Mouse (Mus musculus) midbrain, embryonic 13.5 days (tissue): ENCODE data around the gene Gdf1. TPM values are rescaled to one million over a fixed set of nuclear protein-coding genes. Genes with fewer than 3 reads are reported as not detected.

ENCODE experiments used
- ATAC-seq: fragments of 200-750 bp; cut with Nextera tagmentation; 2 replicates; pipeline ENCODE4 v1.8.0; 2017; ENCODE audit warnings: mild to moderate bottlenecking, moderate TSS enrichment, moderate library complexity
- H3K27ac ChIP-seq: fragments of 300-500 bp; sonication (generic); 2 replicates; pipeline ENCODE4 v1.5.1; 2015; ENCODE audit warnings: inconsistent platforms, mild to moderate bottlenecking, moderate library complexity
- H3K27me3 ChIP-seq: fragments of 300-500 bp; sonication (generic); 2 replicates; pipeline ENCODE4 v1.6.1; 2015; ENCODE audit warnings: mild to moderate bottlenecking, inconsistent platforms
- H3K36me3 ChIP-seq: fragments of 300-500 bp; sonication (generic); 2 replicates; pipeline ENCODE4 v1.6.1; 2015; ENCODE audit warnings: mild to moderate bottlenecking, inconsistent platforms
- H3K4me1 ChIP-seq: fragments of 300-500 bp; sonication (generic); replicated peaks from 2 replicates; pipeline ENCODE4 v1.6.1; 2015; ENCODE audit warnings: inconsistent platforms
- H3K4me2 ChIP-seq: fragments of 300-500 bp; sonication (generic); replicated peaks from 2 replicates; pipeline ENCODE4 v1.6.1; 2015; ENCODE audit warnings: moderate library complexity, mild to moderate bottlenecking, inconsistent platforms
- H3K4me3 ChIP-seq: fragments of 300-500 bp; sonication (generic); replicated peaks from 2 replicates; pipeline ENCODE4 v1.5.1; 2015; ENCODE audit warnings: mild to moderate bottlenecking, inconsistent platforms
- H3K9ac ChIP-seq: fragments of 300-500 bp; sonication (generic); replicated peaks from 2 replicates; pipeline ENCODE4 v1.6.1; 2015; ENCODE audit warnings: mild to moderate bottlenecking, inconsistent platforms
- H3K9me3 ChIP-seq: fragments of 300-500 bp; sonication (generic); 2 replicates; pipeline ENCODE4 v1.6.1; 2016; ENCODE audit warnings: mild to moderate bottlenecking, inconsistent platforms
- WGBS: fragments of 180-500 bp; shearing (Covaris S2); methylation state at CpG from one replicate; pipeline ENCODE4 v1.1.7; 2015; 5-methylcytosine and 5-hydroxymethylcytosine counted together
- polyA plus RNA-seq: library from polyadenylated mRNA; unstranded; fragments of >200 nt; fragmentation: Nextera tagmentation; extraction: Ambion mirVana; gene quantifications from 2 replicates; pipeline ENCODE4 v1.2.1, GENCODE M21; 2015

The Gdf1 gene
- polyA plus RNA-seq, 1 experiment from 2014 or later, result 6.0 TPM

DNA sequence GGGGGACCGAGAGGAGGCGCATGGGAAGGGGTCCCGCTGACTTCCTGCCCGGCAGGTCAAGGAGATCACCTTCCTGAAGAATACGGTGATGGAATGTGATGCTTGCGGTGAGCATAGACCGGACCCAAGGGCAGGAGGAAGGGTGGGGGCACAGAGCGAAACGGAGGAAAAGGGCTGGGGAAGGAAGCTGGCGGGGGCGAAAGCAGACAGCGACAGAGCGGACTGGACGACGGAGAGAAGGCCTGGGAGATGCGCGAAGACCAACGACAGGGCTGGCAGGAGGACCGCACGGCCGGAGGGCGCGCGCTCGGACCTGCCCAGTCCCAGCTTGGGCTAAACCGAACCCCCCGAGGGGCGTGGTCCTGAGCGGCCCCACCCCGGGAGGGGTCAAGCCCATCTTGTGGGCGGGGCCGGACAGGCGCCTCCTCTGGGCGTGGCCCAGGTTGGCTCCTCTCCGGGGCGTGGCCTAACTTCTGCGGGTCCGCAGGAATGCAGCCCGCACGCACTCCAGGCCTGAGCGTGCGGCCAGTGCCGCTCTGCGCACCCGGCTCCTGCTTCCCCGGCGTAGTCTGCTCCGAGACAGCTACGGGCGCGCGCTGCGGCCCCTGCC lies 44.8 kb downstream of the Gdf1 start:
- Histone ChIP-seq H3K27ac (no peak overlapping the region), H3K4me2 (peak overlapping the region; percentile 50), H3K9me3 (no peaks in the 10 kb centered on the region), H3K9ac (no peak overlapping the region), H3K27me3 (peaks cover 91% of the 10 kb centered on the region), H3K4me1 (peaks cover 25% of the 10 kb centered on the region), H3K4me3 (peak overlapping the region; percentile 34), H3K36me3 (no peaks in the 10 kb centered on the region)
- under 1% methylated on average over 53 of the region's 53 CpGs for WGBS
- peak; percentile 70 for ATAC-seq

DNA sequence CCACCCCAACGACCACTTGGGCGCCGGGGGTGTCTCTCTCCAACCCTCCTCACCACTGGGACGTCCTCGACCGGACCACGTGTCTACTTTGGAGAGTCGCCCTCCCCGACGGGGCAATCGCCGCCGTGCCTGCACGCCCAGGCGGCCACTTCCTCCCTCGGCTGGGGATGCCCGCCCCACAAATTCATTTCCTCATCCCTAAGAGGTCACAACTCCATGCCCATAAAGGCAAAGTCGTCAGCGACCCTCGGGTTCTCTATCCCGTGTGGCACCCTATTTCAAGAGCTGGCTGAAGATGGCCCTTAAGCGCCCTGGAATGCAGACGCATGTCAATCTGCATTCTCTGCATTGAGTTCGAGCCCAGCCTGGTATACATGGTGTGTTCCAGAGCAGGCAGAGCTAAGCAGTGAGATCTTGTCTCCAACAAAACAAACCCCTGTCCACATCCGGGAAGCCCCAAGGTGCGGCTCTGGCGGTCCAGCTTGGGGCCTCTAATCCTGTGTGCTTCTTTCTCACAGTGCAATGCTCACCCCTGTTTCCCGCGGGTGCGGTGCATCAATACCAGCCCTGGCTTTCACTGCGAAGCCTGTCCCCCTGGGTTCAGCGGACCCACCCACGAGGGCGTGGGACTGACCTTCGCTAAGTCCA lies 45.7 kb downstream of the Gdf1 start:
- Histone ChIP-seq H3K36me3 (no peaks in the 10 kb centered on the region), H3K4me2 (no peak overlapping the region), H3K27me3 (peaks cover 93% of the 10 kb centered on the region), H3K4me3 (no peak overlapping the region), H3K4me1 (peaks cover 25% of the 10 kb centered on the region), H3K9ac (no peak overlapping the region), H3K27ac (no peak overlapping the region), H3K9me3 (no peaks in the 10 kb centered on the region)
- no peak for ATAC-seq
- WGBS, result 7% methylated on average over 35 of the region's 35 CpGs

DNA sequence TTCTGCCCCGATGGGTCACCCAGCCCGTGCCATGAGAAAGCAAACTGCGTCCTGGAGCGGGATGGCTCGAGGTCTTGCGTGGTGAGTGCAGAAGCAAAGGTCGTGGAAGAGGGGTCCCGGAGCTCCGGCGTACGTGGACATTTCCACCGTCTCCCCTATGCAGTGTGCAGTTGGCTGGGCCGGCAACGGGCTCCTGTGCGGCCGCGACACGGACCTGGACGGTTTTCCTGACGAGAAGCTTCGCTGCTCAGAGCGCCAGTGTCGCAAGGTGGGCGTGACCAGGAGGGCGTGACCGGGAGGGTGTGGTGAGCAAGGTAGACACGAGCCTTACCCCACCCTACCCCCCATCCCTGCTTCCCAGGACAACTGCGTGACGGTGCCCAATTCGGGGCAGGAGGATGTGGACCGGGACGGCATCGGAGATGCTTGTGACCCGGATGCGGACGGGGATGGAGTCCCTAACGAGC lies 46.7 kb downstream of the Gdf1 start:
- no peak for ATAC-seq
- peak overlapping the region; percentile 10; the same call in 1 of the 2 replicates for H3K4me2 ChIP-seq
- H3K4me3 ChIP-seq, result 0 out of 2 replicates have a peak overlapping the region, but pooled peaks have one; percentile 8

DNA sequence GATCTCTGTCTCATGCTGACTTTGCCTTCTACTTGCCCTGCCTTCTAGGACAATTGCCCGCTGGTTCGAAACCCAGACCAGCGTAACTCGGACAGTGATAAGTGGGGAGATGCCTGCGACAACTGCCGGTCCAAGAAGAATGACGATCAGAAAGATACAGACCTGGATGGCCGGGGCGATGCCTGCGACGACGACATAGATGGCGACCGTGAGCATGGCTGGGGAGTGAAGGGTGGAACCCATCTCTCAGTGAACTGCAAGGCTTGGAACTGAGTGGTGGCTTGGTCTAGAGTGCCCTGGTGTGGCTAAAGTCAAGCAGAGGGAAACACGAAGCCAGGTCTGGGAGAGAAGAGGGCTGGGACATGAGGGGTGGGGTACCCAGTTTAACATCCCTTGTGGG lies 47.4 kb downstream of the Gdf1 start:
- no peak overlapping the region for H3K9ac ChIP-seq
- 12% methylated on average over 15 of the region's 15 CpGs for WGBS

More for the DNA sequence above, 46.7 kb downstream of the Gdf1 start:
- WGBS, result 6% methylated on average over 37 of the region's 37 CpGs
- Histone ChIP-seq H3K9ac (no peak overlapping the region; the same call in 1 of the 2 replicates), H3K9me3 (no peaks in the 10 kb centered on the region), H3K4me1 (peaks cover 25% of the 10 kb centered on the region), H3K36me3 (no peaks in the 10 kb centered on the region), H3K27me3 (peaks cover 92% of the 10 kb centered on the region), H3K27ac (no peak overlapping the region)

DNA sequence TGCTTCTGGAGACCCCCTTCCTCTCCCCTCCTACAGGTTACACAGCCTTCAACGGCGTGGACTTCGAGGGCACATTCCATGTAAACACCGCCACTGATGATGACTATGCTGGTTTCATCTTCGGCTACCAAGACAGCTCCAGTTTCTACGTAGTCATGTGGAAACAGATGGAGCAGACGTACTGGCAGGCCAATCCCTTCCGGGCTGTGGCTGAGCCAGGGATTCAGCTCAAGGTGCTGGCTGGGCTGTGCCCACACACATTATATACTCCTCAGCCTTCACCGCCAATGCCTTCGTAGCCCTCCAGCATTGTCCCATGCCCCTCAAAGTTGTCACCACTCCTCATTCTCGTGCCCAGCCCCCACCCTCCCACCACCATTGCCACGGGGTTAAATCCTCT lies 50.5 kb downstream of the Gdf1 start:
- 89% methylated on average over 12 of the region's 12 CpGs for WGBS
- H3K27me3 ChIP-seq, result peaks cover 60% of the 10 kb centered on the region

More for the DNA sequence above, 47.4 kb downstream of the Gdf1 start:
- H3K4me2 ChIP-seq, result no peak overlapping the region
- H3K4me1 ChIP-seq, result peaks cover 25% of the 10 kb centered on the region
- H3K27me3 ChIP-seq, result peaks cover 90% of the 10 kb centered on the region
- no peaks in the 10 kb centered on the region for H3K36me3 ChIP-seq
- H3K4me3 ChIP-seq, result no peak overlapping the region
- no peak for ATAC-seq
- H3K27ac ChIP-seq, result no peak overlapping the region
- no peaks in the 10 kb centered on the region for H3K9me3 ChIP-seq

More for the DNA sequence above, 50.5 kb downstream of the Gdf1 start:
- H3K9me3 ChIP-seq, result no peaks in the 10 kb centered on the region
- H3K9ac ChIP-seq, result no peak overlapping the region
- no peak overlapping the region for H3K4me2 ChIP-seq
- no peak overlapping the region for H3K27ac ChIP-seq
- peaks cover 6% of the 10 kb centered on the region for H3K4me1 ChIP-seq
- H3K4me3 ChIP-seq, result no peak overlapping the region
- peaks cover 12% of the 10 kb centered on the region for H3K36me3 ChIP-seq
- ATAC-seq, result no peak

Other genes with a start within 250 kb of the Gdf1 start
- 0.39 and 0.40 TPM in 2 replicates for gene Hapln4, start 246.4 kb upstream of the Gdf1 start, polyA plus RNA-seq
- gene Ncan, start 208.9 kb upstream of the Gdf1 start, polyA plus RNA-seq, result 139 and 146 TPM in 2 replicates
- 27.2 and 30.4 TPM in 2 replicates for gene Nr2c2ap, start 198.5 kb upstream of the Gdf1 start, polyA plus RNA-seq
- gene Rfxank, start 190.7 kb upstream of the Gdf1 start, polyA plus RNA-seq, result 12.5 and 13.4 TPM in 2 replicates
- 53.0 and 56.5 TPM in 2 replicates for gene Borcs8, start 190.3 kb upstream of the Gdf1 start, polyA plus RNA-seq
- gene Mef2b, start 190.1 kb upstream of the Gdf1 start, polyA plus RNA-seq, result 0.26 and 0.59 TPM in 2 replicates
- 44.6 and 49.5 TPM in 2 replicates for gene Tmem161a, start 157.5 kb upstream of the Gdf1 start, polyA plus RNA-seq
- 4.3 and 4.4 TPM in 2 replicates for gene Slc25a42, start 117.5 kb upstream of the Gdf1 start, polyA plus RNA-seq
- 84.2 and 86.0 TPM in 2 replicates for gene Sugp2, start 95.6 kb upstream of the Gdf1 start, polyA plus RNA-seq
- gene Armc6, start 95.4 kb upstream of the Gdf1 start, polyA plus RNA-seq, result 74.2 and 77.6 TPM in 2 replicates
- 57.7 and 61.5 TPM in 2 replicates for gene Homer3, start 47.0 kb upstream of the Gdf1 start, polyA plus RNA-seq
- gene Ddx49, start 27.3 kb upstream of the Gdf1 start, polyA plus RNA-seq, result 50.0 and 54.6 TPM in 2 replicates
- 273 and 290 TPM in 2 replicates for gene Cope, start 27.3 kb upstream of the Gdf1 start, polyA plus RNA-seq
- 23.7 and 26.2 TPM in 2 replicates for gene Cers1, start 14.0 kb upstream of the Gdf1 start, polyA plus RNA-seq
- 15.5 and 18.1 TPM in 2 replicates for gene Upf1, start 23.5 kb downstream of the Gdf1 start, polyA plus RNA-seq
- 0.21 and 0.42 TPM in 2 replicates for gene Comp, start 43.7 kb downstream of the Gdf1 start, polyA plus RNA-seq
- gene Crtc1, start 109.8 kb downstream of the Gdf1 start, polyA plus RNA-seq, result 33.9 and 36.1 TPM in 2 replicates
- gene Klhl26, start 147.2 kb downstream of the Gdf1 start, polyA plus RNA-seq, result 19.3 and 22.2 TPM in 2 replicates
- gene Tmem59l, start 157.5 kb downstream of the Gdf1 start, polyA plus RNA-seq, result 60.6 and 61.5 TPM in 2 replicates
- 0.97 and 1.1 TPM in 2 replicates for gene Crlf1, start 163.3 kb downstream of the Gdf1 start, polyA plus RNA-seq
- gene Rex1bd, start 176.9 kb downstream of the Gdf1 start, polyA plus RNA-seq, result 152 and 155 TPM in 2 replicates
- gene Uba52, start 181.0 kb downstream of the Gdf1 start, polyA plus RNA-seq, result 680 and 755 TPM in 2 replicates
- gene Fkbp8, start 197.9 kb downstream of the Gdf1 start, polyA plus RNA-seq, result 370 and 392 TPM in 2 replicates
- 44.5 and 48.1 TPM in 2 replicates for gene Kxd1, start 198.1 kb downstream of the Gdf1 start, polyA plus RNA-seq
- 17.8 and 18.0 TPM in 2 replicates for gene Ell, start 209.6 kb downstream of the Gdf1 start, polyA plus RNA-seq